Mouse (Mus musculus) thymus, postnatal 0 days (tissue): ENCODE results near the gene Pnpla5. TPM values are rescaled to one million over a fixed set of nuclear protein-coding genes. Genes with fewer than 3 reads are reported as not detected.
A peak's percentile ranks its signal among the peaks of the same experiment; 100 is the strongest.
"Not testable (repeated sequence)": the region's sequence is repeated elsewhere in the genome, so short reads cannot be mapped to it uniquely, and the experiment has no call there.

ENCODE experiments used
- DNase-seq: peaks from one replicate; pipeline ENCODE4 v3.0.0-alpha.2; 2015; ENCODE audit warnings: low spot score
- polyA plus RNA-seq: library from polyadenylated mRNA; unstranded; fragments of >200 nt; fragmentation: Nextera tagmentation; extraction: Ambion mirVana; gene quantifications from 2 replicates; pipeline ENCODE4 v1.2.1, GENCODE M21; 2015

The Pnpla5 gene
- 0.07 and 0.09 TPM in 2 replicates for polyA plus RNA-seq

GRCm38 (mm10) chr15:84123075-84123474 lies at the start of gene Pnpla5:
Gene Pnpla5, minus strand, starts transcription at chr15:84123175.
- DNase-seq = no peak

- no peak for DNase-seq
These were observed 48.2 kb upstream of the Pnpla5 start for GRCm38 (mm10) chr15:84171166-84171565.

- no peak for DNase-seq
These were observed 46.5 kb upstream of the Pnpla5 start for GRCm38 (mm10) chr15:84169511-84169910.

DNA sequence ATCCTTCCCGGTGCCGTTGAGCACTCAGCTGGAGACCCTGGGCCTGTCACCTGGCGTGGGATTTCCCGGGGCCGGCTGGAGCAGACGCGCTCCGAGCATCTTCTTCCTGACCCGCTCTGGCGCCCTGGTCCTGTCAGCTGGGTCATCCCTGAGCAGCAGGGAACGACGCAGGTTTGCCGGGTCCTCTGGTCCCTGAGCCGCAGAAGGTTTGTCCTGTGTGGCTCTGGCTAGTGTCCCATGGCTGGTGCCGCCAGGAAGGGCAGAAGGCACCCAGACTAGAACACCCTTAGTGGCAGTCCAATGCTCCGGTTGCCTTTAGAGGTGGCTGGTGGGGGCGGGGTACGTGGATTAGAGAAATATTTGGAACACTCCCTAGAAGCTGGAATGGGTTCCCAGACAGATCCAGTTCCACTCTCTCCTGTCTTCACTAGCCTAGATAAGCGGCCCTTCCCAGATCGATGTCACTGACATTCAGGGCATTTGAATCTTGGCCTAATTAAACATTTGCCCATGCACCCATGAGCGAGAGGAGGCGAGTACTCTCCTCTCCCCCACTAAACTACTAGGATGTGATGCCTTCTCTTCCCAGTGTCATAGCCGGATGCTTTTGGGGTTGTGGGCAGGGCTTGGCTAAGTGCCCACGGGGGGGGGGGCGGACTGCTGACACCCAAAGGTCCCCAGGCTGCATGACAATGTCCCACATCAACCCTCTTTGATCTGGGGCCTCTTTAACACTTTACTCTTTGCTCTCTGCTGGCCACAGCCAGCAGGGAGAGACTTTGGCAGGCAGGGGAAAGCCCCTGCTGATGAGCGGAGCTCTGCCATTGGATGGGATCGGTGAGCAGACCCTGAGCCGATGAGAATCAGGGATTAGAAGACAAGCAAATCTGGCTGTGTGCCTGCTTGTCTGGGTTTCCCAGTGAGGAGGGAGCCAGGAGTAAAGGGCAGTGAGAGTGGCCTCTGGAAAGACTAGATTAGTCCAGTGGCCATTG lies 45.5 kb upstream of the Pnpla5 start:
- DNase-seq = no peak

DNA sequence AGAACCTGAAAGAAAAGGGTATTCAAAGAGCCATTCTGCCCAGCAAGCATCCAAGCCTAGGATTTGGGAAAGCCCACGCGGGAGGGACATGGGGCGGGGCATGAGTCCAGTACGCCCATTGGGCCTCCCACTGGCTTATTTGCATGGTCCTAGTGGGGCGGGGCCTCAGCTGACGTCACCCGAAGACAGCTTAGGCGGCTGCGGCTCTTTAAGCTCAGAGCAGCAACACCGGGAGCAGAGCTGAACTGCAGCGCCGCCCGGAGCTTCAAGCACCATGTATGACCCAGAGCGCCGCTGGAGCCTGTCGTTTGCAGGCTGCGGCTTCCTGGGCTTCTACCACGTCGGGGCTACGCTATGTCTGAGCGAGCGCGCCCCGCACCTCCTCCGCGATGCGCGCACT lies 44.6 kb upstream of the Pnpla5 start, which contains the start of gene Pnpla3:
Gene Pnpla3, plus strand, starts transcription at position 238 of the 400 bp plus-strand sequence.
- DNase-seq = peak; percentile 73

DNA sequence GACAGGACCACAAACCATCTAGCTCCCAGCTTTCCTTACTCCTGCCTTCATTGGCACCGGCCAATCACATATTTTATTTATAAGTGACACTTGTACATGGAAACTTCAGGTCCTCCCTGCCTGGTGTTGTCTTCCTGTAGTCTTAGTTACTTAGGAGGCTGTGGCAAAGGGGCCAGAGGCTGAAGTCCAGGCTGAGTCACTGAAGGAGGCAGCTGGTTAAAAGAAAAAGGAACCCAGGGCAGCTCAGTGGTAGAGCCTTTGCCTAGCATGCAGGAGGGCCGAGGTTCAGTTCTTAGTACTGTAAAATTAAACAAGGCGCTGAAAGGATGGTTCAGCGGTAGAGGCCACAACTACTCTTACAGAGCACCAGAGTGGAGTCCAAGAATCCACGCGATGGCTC lies 43.8 kb upstream of the Pnpla5 start:
- DNase-seq = no peak

DNA sequence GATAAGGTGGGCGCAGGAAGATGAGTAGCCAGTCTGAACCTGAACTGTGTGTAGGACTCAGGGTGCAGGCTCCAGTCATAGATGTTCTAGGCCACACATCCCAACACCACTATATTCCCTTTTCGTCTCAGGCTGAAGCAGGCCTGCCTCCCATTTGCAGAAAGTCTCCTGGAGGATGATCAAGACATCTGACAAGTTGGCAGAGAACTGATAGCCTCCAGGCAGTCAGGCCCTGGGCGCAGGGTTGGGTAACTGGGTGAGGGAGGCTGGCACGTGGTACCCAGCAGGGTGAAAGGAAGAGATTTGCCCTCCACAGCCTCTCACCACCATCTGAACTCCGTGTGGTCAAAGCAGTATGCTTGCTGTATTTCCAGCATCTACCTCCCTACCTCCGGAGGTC lies 38.9 kb upstream of the Pnpla5 start:
- DNase-seq = no peak

DNA sequence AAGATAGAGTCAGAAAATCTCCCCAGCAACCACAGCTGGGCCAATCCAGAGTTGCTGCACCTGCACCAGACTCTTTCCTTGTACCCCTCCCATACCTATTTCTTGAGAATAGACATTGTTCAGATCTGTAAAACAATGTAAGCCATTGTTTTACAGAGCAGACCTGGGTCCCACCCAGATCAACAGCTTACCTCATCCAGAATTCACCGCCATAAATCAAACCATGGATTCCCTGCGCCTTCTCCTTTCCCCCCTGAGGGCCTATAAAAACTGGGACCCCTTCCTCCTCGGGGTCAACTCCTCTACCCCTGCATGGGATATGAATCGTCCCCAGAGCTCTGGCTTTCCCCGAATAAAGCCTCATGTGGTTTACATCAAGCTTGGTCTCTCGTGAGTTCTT lies 34.6 kb upstream of the Pnpla5 start:
- not testable (repeated sequence) for DNase-seq

DNA sequence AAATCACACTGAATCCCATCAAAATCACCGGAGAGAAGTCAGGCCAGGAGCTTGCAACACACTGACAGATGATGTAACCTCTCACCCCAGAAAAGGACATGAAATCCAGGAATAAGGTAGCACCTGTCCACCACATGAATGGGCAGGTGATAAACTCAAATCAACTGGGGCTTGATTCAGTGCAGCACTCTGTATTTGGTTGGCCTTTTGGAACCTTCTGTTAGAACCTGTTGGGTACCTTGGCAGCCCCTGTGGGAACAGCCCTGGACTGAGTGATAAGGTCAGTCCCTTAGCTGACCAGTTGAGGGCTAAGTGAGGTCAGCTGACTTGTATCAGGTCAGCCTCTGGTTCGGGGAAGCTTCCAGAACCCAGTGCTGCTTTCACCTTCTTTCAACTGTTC lies 33.2 kb upstream of the Pnpla5 start:
- no peak for DNase-seq

DNA sequence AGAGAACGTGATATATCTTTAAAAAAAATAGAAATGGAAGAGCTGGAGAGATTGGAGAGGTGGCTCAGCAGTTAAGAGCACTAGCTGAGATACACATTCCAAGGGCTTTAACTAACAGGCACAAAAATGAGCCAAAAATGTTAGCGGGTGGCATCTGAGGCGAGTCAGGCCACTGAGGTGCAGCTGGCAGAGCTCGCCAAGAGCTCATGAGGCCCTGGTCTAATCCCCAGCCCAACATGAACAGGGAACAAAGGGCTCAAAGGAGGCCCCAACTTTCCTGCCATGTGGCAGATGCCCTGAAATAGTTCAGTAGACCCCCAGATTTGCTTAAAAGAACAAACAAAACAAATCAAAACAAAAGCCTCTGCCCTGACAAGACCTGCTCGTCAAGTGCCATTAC lies 18.0 kb upstream of the Pnpla5 start:
- no peak for DNase-seq

GRCm38 (mm10) chr15:84140109-84140508 lies 17.1 kb upstream of the Pnpla5 start:
- no peak for DNase-seq

DNA sequence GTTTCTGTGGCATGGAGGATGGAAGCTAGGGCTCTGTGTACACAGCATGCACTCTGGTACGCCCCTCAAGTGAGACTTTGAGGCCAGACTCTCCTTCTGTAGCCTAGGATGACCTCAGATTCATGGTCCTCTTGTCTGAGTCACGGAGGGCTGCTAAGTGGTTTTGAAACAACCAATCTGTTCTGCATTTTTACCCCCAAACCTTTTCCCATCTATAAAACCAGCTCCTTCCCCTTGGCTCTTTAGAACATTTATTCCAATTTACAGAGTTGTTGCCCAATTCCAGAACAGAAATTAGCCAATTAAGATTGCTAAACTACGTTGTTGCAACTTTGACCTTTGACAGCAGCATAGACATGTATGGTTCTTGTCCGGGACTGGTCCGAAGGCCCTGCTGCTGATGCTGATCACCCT lies 16.6 kb upstream of the Pnpla5 start:
- no peak for DNase-seq

GRCm38 (mm10) chr15:84136473-84137415 lies 13.8 kb upstream of the Pnpla5 start:
- no peak for DNase-seq

GRCm38 (mm10) chr15:84135472-84135871 lies 12.5 kb upstream of the Pnpla5 start:
- peak; percentile 61 for DNase-seq

DNA sequence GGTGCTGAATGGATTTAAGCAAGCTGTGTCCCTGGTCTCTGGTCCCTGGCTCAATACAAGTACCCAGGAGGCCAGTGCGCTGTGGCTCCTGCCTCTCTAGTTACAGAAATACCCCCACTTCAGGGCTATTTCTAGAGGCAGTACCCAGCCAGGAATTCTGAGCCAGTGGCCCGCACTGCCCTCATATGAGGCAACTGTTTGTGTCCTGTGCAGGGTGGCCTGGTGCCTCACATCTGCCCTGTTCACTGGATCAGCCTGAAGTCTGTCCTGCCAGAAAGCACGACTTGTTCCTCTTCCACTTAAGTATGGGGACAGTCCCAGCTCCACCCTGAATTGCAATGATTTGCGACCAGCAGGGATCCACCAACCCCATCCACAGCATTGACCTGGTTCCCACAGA lies 10.5 kb upstream of the Pnpla5 start:
- no peak for DNase-seq

DNA sequence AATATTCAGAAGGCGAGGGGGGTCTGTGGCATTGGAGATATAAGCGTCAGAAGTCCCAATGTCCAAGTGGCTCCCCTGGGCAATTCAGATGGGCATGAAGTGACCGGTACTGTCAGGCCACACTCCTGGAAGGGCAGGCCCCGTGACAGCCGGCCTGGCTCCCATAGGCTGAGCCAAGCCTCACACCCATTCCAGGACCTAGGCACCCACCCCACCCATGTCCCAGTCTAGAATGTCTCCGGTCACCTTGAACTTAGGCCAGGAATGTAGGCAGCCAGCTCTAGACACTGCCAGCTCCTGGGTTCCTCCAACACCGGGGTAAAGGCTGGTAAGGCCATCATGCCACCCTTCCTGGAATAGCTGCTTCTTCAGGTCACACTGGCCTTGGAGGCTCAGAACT lies 9.0 kb upstream of the Pnpla5 start:
- no peak for DNase-seq

DNA sequence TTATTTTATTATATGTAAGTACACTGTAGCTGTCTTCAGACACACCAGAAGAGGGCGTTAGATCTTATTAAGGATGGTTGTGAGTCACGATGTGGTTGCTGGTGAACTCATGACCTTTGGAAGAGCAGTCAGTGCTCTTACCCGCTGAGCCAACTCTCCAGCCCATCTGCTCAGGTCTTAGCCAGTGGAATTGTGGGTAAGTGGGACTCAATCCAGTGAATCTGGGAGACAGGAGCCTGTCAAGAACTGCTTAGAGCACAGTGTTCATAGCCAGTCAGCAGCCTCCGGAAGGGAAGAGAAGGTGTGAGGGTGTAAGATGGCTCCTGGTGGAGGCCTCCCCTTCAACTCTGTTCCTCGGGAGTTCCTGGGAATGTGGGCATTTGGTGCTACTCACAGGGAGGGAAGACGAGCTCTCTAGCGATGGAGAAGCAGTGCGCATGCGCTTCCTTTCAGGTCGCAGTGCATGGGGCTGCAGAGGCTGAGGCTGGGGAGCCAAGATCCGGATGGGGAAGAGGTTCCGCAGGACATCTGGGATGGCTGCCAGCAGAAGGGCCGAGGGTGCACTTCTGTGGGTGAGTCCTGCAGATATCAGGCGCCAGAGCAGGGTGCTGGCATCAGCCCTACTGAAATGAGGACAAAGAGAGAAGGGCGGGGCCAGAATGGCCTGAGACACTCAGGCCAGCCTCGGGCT lies 8.3 kb upstream of the Pnpla5 start:
- DNase-seq = no peak

DNA sequence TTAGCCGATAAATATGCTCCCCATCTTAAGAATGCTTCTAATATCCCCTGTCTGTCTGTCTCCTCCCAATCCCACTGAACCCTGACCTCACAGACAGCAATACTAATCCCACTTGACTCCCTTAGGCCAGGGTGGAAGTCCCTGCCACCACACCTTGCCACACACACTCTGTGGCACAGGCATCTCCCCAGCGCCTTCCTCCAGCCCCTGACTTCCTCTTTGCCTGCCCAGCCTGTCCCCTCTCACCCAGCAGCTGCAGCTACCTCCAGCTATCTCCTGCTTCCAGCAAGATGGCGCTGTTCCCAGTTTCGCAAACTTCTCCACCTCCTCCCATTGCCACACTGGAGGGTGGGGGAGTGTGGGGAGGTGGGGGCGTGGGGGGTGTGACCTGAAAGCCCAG lies 3.9 kb upstream of the Pnpla5 start:
- no peak for DNase-seq

DNA sequence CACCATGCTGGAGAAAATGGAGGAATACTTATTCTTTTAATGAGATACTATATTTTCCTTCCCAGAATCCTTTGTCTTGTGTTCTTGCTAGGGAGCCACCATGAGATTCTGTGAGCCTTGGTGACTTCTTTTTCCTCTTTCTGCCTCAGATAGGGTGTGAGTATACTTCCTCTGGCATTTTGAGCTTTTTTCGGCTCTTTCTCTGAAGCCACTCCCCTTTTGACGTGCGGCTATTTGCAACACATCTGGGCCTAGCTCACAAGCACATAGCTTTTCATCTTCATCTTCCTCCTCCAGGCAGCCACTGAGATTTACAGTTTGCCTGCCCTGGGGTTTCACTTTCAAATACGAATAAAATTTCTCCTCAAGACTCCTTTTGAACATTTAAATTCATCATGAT lies 3.5 kb upstream of the Pnpla5 start:
- no peak for DNase-seq

DNA sequence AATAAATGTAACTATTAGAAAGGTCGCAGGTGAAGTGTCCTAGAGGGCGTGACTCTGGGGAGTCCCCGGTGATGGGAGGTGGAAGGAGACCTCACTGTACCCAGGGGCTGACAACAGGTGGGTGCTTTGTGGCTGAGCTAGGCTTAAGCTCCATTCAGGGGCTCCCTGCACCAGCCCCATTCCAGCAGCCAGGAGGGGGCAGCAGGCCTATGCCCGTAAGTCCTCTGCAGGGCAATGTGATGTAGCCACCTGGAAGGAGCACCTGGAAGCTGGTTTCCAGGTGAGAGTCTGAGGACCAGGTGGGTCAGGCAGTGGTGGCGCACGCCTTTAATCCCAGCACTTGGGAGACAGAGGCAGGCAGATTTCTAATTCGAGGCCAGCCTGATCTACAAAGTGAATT lies 1.1 kb upstream of the Pnpla5 start:
- no peak for DNase-seq

DNA sequence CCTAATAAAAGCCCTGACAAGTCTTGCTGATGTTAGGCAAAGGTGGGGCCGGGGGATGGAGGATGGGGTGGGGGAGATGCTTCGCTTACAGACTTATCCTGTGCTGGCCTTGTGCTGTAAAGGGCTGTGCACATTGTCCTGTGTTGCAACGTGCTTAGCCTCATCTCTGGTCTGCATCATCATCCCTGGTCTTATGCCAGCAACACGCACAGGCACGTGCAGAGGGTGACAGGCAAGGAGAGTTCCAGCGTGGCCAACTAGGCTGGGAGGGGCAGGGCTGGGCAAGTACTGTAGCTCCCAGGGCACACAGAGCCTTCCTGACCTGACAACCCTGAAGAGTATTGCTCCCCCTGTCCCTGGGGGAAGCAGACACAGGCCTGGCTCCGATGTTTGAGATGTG lies 1.9 kb downstream of the Pnpla5 start:
- no peak for DNase-seq
